Mouse (Mus musculus) myocyte (in vitro differentiated cells): ENCODE measurements around the gene Gm8127. TPM values are rescaled to one million over a fixed set of nuclear protein-coding genes. Genes with fewer than 3 reads are reported as not detected.
"Not testable (repeated sequence)": the region's sequence is repeated elsewhere in the genome, so short reads cannot be mapped to it uniquely, and the experiment has no call there.

ENCODE experiments used
- H3K27me3 ChIP-seq: one replicate; pipeline ENCODE4 v1.6.1; 2011; ENCODE audit not compliant: control insufficient read depth, insufficient read depth, insufficient read length
- H3K36me3 ChIP-seq: one replicate; pipeline ENCODE4 v1.6.1; 2011; ENCODE audit not compliant: control insufficient read depth, insufficient read depth
- H3K4me2 ChIP-seq: one replicate; pipeline ENCODE4 v1.6.1; 2011; ENCODE audit warnings: low read depth, control low read depth
- H3K4me3 ChIP-seq: one replicate; pipeline ENCODE4 v1.5.1; 2011; ENCODE audit warnings: mild to moderate bottlenecking, control low read depth, moderate library complexity
- H3K79me2 ChIP-seq: one replicate; pipeline ENCODE4 v1.6.1; 2011; ENCODE audit not compliant: control insufficient read depth, insufficient read depth
- H3ac ChIP-seq: one replicate; pipeline ENCODE4 v1.6.1; 2011; ENCODE audit not compliant: control insufficient read depth, insufficient read length
- polyA plus RNA-seq: library from polyadenylated mRNA; unstranded; fragments of >200 nt; fragmentation: generic; extraction: Trizol; gene quantifications from one replicate; pipeline ENCODE4 v1.2.1, GENCODE M21; 2012; ENCODE audit warnings: missing spikeins

Gene Gm8127
- polyA plus RNA-seq, 1 experiment, result not detected

DNA sequence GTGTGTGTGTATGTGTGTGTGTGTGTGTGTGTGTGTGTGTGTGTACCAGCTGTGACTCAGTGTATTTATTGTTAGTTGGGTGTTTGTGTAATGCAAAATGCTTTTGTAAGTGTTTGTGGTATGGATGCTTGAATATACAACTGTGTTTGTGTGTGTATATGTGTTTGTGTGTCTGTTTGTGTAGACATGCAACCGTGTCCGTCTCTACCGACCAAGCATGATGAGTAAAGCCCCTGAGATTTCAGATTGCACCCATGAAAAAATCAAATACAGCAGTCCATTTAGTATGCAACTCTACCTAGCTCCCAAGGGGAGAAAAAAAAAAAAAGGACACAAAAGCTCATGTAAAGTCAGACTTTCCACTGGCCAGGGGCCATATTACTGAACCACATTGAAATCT lies 30.2 kb downstream of the Gm8127 start:
- not testable (repeated sequence) for H3K4me3 ChIP-seq, H3K36me3 ChIP-seq, H3ac ChIP-seq, H3K79me2 ChIP-seq, H3K4me2 ChIP-seq, H3K27me3 ChIP-seq

DNA sequence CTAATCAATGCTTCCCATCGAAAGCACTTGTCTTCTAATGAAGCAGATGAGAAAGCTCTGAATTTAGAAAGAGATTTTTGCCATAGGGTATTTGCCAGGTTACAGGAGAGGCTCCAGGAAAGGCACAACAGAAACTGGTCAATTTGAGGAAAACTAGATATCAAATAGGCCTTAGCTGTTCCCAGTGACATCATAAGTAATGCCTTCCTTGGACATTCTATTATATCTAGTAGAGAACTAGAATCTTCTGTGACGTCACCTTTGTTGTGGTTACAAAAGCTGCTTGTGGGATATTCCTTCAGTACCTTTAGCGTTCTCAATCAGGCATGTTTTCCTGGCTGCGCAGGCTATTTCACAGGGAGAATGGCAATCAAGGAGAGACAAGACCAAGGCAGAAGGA lies 35.3 kb downstream of the Gm8127 start, which contains the start of gene Gm8126:
Gm8126 (plus strand) TSS at position 301 of the 400 bp plus-strand sequence.
- not testable (repeated sequence) for H3K4me3 ChIP-seq, H3K4me2 ChIP-seq, H3K36me3 ChIP-seq, H3ac ChIP-seq, H3K27me3 ChIP-seq, H3K79me2 ChIP-seq

DNA sequence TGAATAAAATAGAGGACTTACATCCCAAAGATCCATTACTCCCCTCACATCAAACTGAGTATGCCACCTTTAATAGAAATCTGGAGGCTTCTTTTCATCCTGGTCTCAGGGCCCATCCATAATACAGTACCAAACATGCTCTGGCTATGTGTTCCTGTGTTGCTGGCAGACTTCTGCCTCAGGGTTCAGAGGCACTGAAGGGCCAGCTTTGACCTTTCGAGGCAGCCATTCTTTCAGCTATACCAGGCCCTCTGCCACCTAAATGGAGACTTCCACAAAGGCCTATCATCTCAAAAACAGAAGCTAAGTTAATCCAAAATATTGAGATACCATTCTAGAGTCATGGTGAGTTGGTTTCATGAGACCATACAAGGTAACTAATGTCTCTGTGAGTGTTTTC lies 37.1 kb downstream of the Gm8127 start:
- not testable (repeated sequence) for H3K4me3 ChIP-seq, H3K4me2 ChIP-seq, H3ac ChIP-seq, H3K36me3 ChIP-seq, H3K79me2 ChIP-seq, H3K27me3 ChIP-seq

DNA sequence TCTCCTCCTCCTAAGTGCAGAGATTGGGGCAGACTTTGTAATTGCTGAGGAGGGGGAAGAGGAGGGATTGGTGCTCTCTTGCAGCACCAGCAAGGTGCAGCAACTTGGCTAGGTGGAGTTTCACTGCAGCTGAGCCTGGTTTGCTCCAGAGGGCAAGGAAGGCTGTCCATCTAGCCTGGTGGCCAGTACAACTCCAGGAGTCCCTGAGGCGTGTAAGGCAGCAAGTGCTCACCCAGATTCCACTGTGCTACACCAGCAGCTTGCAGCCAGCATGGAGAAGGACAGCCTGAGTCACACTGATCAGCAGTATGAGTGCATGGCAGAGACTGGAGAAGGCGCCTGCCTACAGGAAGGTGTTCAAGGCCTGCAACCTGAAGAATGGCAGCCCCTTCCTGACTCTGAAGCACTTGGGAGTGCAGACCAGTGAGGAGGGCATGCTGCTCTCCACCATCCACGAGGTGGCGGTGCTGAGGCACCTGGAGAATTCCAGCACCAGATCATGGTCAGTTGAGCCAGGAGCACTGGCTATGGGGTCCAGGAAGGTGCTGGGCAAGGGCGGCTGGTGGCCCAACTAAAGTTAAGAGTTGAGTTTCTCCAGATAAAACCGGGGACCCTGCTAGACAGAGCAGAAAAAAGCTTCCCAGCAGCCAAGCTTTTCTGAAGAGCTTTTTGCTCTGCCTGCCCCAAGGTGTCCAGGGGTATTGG lies 42.9 kb downstream of the Gm8127 start:
- not testable (repeated sequence) for H3K4me3 ChIP-seq, H3K27me3 ChIP-seq, H3ac ChIP-seq, H3K4me2 ChIP-seq, H3K79me2 ChIP-seq, H3K36me3 ChIP-seq

DNA sequence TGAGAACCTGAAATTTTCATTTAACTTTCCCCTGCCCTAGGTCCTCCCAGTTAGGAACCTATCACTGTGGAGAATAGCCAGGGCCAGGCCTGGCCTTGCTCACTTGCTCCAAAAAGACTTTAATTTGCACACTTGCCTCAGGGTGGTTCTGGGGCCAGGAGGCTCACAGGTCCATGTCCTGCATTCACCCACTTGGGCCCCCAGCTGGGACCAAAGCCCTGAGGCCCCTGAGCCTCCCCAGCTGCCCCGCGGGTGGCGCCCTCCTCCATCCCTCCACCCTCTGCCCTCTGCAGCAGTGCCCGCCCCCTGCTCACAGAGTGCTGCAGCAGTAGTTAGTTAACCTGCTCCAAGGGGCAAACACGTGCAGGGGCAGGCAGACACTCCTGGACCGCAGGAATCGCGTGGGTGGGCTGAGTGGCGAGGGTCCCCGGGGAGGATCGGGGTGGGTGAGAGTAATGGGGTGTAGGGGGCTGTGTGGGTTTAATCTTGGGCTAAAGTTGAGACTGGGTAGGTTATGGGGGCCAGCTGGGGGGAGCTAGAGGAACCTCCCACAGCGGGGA lies 43.9 kb downstream of the Gm8127 start:
- H3K27me3 ChIP-seq, H3ac ChIP-seq, H3K36me3 ChIP-seq, H3K79me2 ChIP-seq, H3K4me3 ChIP-seq, H3K4me2 ChIP-seq: not testable (repeated sequence)

Other genes starting within 250 kb of the Gm8127 start
- gene Gm8094, start 217.2 kb downstream of the Gm8127 start, polyA plus RNA-seq, result 0.04 TPM
- not detected for gene Gm8104, start 193.2 kb downstream of the Gm8127 start, polyA plus RNA-seq
- gene Gm7233, start 114.0 kb downstream of the Gm8127 start, polyA plus RNA-seq, result not detected
- not detected for gene Gm8122, start 58.5 kb downstream of the Gm8127 start, polyA plus RNA-seq
- gene Gm8126, start 35.2 kb downstream of the Gm8127 start, polyA plus RNA-seq, result 0.10 TPM
- gene Gm9732, start 18.8 kb downstream of the Gm8127 start, polyA plus RNA-seq, result 3.5 TPM
- gene 1700001F09Rik, start 54.0 kb upstream of the Gm8127 start, polyA plus RNA-seq, result not detected
- not detected for gene Gm8138, start 122.5 kb upstream of the Gm8127 start, polyA plus RNA-seq
- 0.06 TPM for gene Gm5799, start 249.7 kb upstream of the Gm8127 start, polyA plus RNA-seq